Mouse (Mus musculus) hindbrain, embryonic 14.5 days (tissue): ENCODE measurements around the gene Wwox. TPM values are rescaled to one million over a fixed set of nuclear protein-coding genes. Genes with fewer than 3 reads are reported as not detected.

Source experiments
- ATAC-seq: fragments of 200-750 bp; cut with Nextera tagmentation; 2 replicates; pipeline ENCODE4 v1.8.0; 2017; ENCODE audit warnings: moderate number of reproducible peaks, mild to moderate bottlenecking, moderate TSS enrichment, moderate library complexity; ENCODE audit not compliant: low FRiP score
- DNase-seq: peaks from one replicate; pipeline ENCODE4 v3.0.0-alpha.2; 2015; ENCODE audit warnings: low spot score
- H3K27ac ChIP-seq: fragments of 300-500 bp; sonication (generic); 2 replicates; pipeline ENCODE4 v1.5.1; 2014; ENCODE audit warnings: mild to moderate bottlenecking, moderate library complexity
- H3K27me3 ChIP-seq: fragments of 300-500 bp; sonication (generic); 2 replicates; pipeline ENCODE4 v1.6.1; 2014; ENCODE audit warnings: mild to moderate bottlenecking, low read length, mixed read lengths; ENCODE audit not compliant: control insufficient read depth, insufficient read depth
- H3K36me3 ChIP-seq: fragments of 300-500 bp; sonication (generic); replicated peaks from 2 replicates; pipeline ENCODE4 v1.6.1; 2014; ENCODE audit not compliant: control insufficient read depth, insufficient read depth
- H3K4me1 ChIP-seq: fragments of 300-500 bp; sonication (generic); replicated peaks from 2 replicates; pipeline ENCODE4 v1.6.1; 2014; ENCODE audit warnings: antibody characterized with exemption, low read length, mixed read lengths; ENCODE audit not compliant: control insufficient read depth, insufficient read depth
- H3K4me2 ChIP-seq: fragments of 300-500 bp; sonication (generic); replicated peaks from 2 replicates; pipeline ENCODE4 v1.6.1; 2014; ENCODE audit warnings: mild to moderate bottlenecking, moderate library complexity
- H3K4me3 ChIP-seq: fragments of 300-500 bp; sonication (generic); replicated peaks from 2 replicates; pipeline ENCODE4 v1.5.1; 2014; ENCODE audit warnings: mild to moderate bottlenecking, low read length
- H3K9ac ChIP-seq: fragments of 300-500 bp; sonication (generic); 2 replicates; pipeline ENCODE4 v1.6.1; 2014
- H3K9me3 ChIP-seq: fragments of 300-500 bp; sonication (generic); 2 replicates; pipeline ENCODE4 v1.6.1; 2016; ENCODE audit warnings: low read length; ENCODE audit not compliant: control insufficient read depth
- WGBS: fragments of 180-500 bp; shearing (Covaris S2); extraction: QIAGEN DNeasy Blood & Tissue Kit; methylation state at CpG from one replicate; pipeline ENCODE4 v1.1.7; 2014; 5-methylcytosine and 5-hydroxymethylcytosine counted together
- polyA plus RNA-seq: library from polyadenylated mRNA; unstranded; fragments of >200 nt; fragmentation: Nextera tagmentation; extraction: Ambion mirVana; gene quantifications from 2 replicates; pipeline ENCODE4 v1.2.1, GENCODE M21; 2014

Wwox gene
- polyA plus RNA-seq, 1 experiment from 2014 or later = 12.7 TPM

GRCm38 (mm10) chr8:114774415-114774775 is 334.9 kb downstream of the Wwox start:
- no peak; the same call in 1 of the 2 replicates for ATAC-seq
- DNase-seq = no peak
- 73% methylated on average over 6 of the region's 6 CpGs for WGBS

GRCm38 (mm10) chr8:114775543-114775942 is 336.1 kb downstream of the Wwox start:
- Histone ChIP-seq H3K9me3 (no peaks in the 10 kb centered on the region), H3K36me3 (no peaks in the 10 kb centered on the region), H3K27ac (no peak overlapping the region), H3K4me3 (no peak overlapping the region), H3K4me2 (no peak overlapping the region), H3K27me3 (no peaks in the 10 kb centered on the region), H3K9ac (no peak overlapping the region), H3K4me1 (peaks cover 11% of the 10 kb centered on the region; the same call in 1 of the 2 replicates)
- 59% methylated on average over 8 of the region's 8 CpGs for WGBS
- DNase-seq = no peak
- no peak for ATAC-seq

More at GRCm38 (mm10) chr8:114774415-114774775, 334.9 kb downstream of the Wwox start:
- Histone ChIP-seq H3K36me3 (no peaks in the 10 kb centered on the region), H3K9ac (no peak overlapping the region), H3K4me2 (no peak overlapping the region), H3K27me3 (no peaks in the 10 kb centered on the region), H3K4me3 (no peak overlapping the region), H3K27ac (no peak overlapping the region), H3K4me1 (peaks cover 11% of the 10 kb centered on the region), H3K9me3 (no peaks in the 10 kb centered on the region)

- Histone ChIP-seq H3K36me3 (no peaks in the 10 kb centered on the region), H3K4me3 (no peak overlapping the region), H3K27me3 (no peaks in the 10 kb centered on the region), H3K4me2 (no peak overlapping the region), H3K9me3 (no peaks in the 10 kb centered on the region), H3K27ac (no peak overlapping the region), H3K9ac (no peak overlapping the region), H3K4me1 (peaks cover 11% of the 10 kb centered on the region; the same call in 1 of the 2 replicates)
- no peak for DNase-seq
- ATAC-seq = no peak
- WGBS = 92% methylated on average over 9 of the region's 9 CpGs
Measured at GRCm38 (mm10) chr8:114776696-114777095, 337.2 kb downstream of the Wwox start.

- H3K4me2 ChIP-seq = no peak overlapping the region
- H3K4me3 ChIP-seq = no peak overlapping the region
- DNase-seq = no peak
- H3K27ac ChIP-seq = no peak overlapping the region
- no peak overlapping the region for H3K9ac ChIP-seq
- H3K4me1 ChIP-seq = peaks cover 8% of the 10 kb centered on the region; the same call in 1 of the 2 replicates
- no peaks in the 10 kb centered on the region for H3K9me3 ChIP-seq
- no peak for ATAC-seq
- H3K27me3 ChIP-seq = no peaks in the 10 kb centered on the region
- no peaks in the 10 kb centered on the region for H3K36me3 ChIP-seq
- WGBS = 57% methylated on average over 10 of the region's 10 CpGs
Measured at GRCm38 (mm10) chr8:114777271-114777980, 338.0 kb downstream of the Wwox start.

- H3K4me3 ChIP-seq = no peak overlapping the region
- no peaks in the 10 kb centered on the region; the same call in 1 of the 2 replicates for H3K4me1 ChIP-seq
- ATAC-seq = no peak
- no peak overlapping the region for H3K9ac ChIP-seq
- no peak overlapping the region for H3K4me2 ChIP-seq
- 72% methylated on average over 9 of the region's 9 CpGs for WGBS
- no peak for DNase-seq
- no peak overlapping the region for H3K27ac ChIP-seq
- H3K27me3 ChIP-seq = no peaks in the 10 kb centered on the region
- H3K36me3 ChIP-seq = no peaks in the 10 kb centered on the region
- no peaks in the 10 kb centered on the region for H3K9me3 ChIP-seq
Measured at GRCm38 (mm10) chr8:114779002-114779401, 339.5 kb downstream of the Wwox start.

GRCm38 (mm10) chr8:114783321-114783720 is 343.9 kb downstream of the Wwox start:
- Histone ChIP-seq H3K27me3 (no peaks in the 10 kb centered on the region), H3K9me3 (no peaks in the 10 kb centered on the region)
- ATAC-seq = no peak

GRCm38 (mm10) chr8:114785834-114786233 is 346.4 kb downstream of the Wwox start:
- Histone ChIP-seq H3K27ac (no peak overlapping the region), H3K36me3 (no peaks in the 10 kb centered on the region), H3K9ac (no peak overlapping the region), H3K4me3 (no peak overlapping the region), H3K4me2 (no peak overlapping the region), H3K27me3 (no peaks in the 10 kb centered on the region), H3K4me1 (no peaks in the 10 kb centered on the region), H3K9me3 (no peaks in the 10 kb centered on the region)
- ATAC-seq (no peak), DNase-seq (no peak)
- 85% methylated on average over 11 of the region's 11 CpGs for WGBS

More at GRCm38 (mm10) chr8:114783321-114783720, 343.9 kb downstream of the Wwox start:
- DNase-seq = no peak
- H3K27ac ChIP-seq = no peak overlapping the region
- H3K36me3 ChIP-seq = no peaks in the 10 kb centered on the region
- no peak overlapping the region for H3K9ac ChIP-seq
- no peak overlapping the region for H3K4me3 ChIP-seq
- no peaks in the 10 kb centered on the region for H3K4me1 ChIP-seq
- 91% methylated on average over 8 of the region's 8 CpGs for WGBS
- no peak overlapping the region for H3K4me2 ChIP-seq

GRCm38 (mm10) chr8:114789616-114790015 is 350.2 kb downstream of the Wwox start:
- no peaks in the 10 kb centered on the region for H3K4me1 ChIP-seq
- WGBS = 89% methylated on average over 7 of the region's 7 CpGs
- H3K9me3 ChIP-seq = no peaks in the 10 kb centered on the region
- no peak overlapping the region for H3K4me2 ChIP-seq
- DNase-seq (no peak), ATAC-seq (no peak)
- H3K27ac ChIP-seq = no peak overlapping the region
- no peak overlapping the region for H3K4me3 ChIP-seq
- H3K9ac ChIP-seq = no peak overlapping the region
- H3K27me3 ChIP-seq = no peaks in the 10 kb centered on the region
- no peaks in the 10 kb centered on the region for H3K36me3 ChIP-seq

GRCm38 (mm10) chr8:114790754-114791153 is 351.3 kb downstream of the Wwox start:
- 84% methylated on average over 7 of the region's 7 CpGs for WGBS

More at GRCm38 (mm10) chr8:114790754-114791153, 351.3 kb downstream of the Wwox start:
- no peak overlapping the region for H3K4me3 ChIP-seq
- no peak for DNase-seq
- no peak overlapping the region for H3K9ac ChIP-seq
- no peaks in the 10 kb centered on the region for H3K36me3 ChIP-seq
- no peaks in the 10 kb centered on the region for H3K9me3 ChIP-seq
- no peak overlapping the region for H3K4me2 ChIP-seq
- H3K27me3 ChIP-seq = no peaks in the 10 kb centered on the region
- H3K4me1 ChIP-seq = no peaks in the 10 kb centered on the region
- no peak overlapping the region for H3K27ac ChIP-seq
- no peak for ATAC-seq
